Mouse (Mus musculus) bone marrow, adult 2 months (tissue): ENCODE results near the gene Hspe1. TPM values are rescaled to one million over a fixed set of nuclear protein-coding genes. Genes with fewer than 3 reads are reported as not detected.

Experiments
- H3K27ac ChIP-seq: fragments of 200-500 bp; 2 replicates; pipeline ENCODE4 v1.5.1; 2012; ENCODE audit warnings: low read depth, mild to moderate bottlenecking, control low read depth, inconsistent platforms, low read length; ENCODE audit not compliant: control insufficient read depth, poor library complexity, insufficient read depth
- H3K4me1 ChIP-seq: fragments of 200-500 bp; 2 replicates; pipeline ENCODE4 v1.6.1; 2011; ENCODE audit warnings: low read length; ENCODE audit not compliant: control insufficient read depth, insufficient read depth
- H3K4me3 ChIP-seq: fragments of 200-500 bp; replicated peaks from 2 replicates; pipeline ENCODE3; 2011; ENCODE audit warnings: mild to moderate bottlenecking, low read depth, low read length, control low read depth; ENCODE audit not compliant: control insufficient read depth
- CTCF ChIP-seq: fragments of 200-500 bp; IDR thresholded peaks from 2 replicates; pipeline ENCODE4 v1.5.1; 2011; ENCODE audit warnings: low read length, control low read depth; ENCODE audit not compliant: control insufficient read depth, insufficient read depth
- POLR2A ChIP-seq: fragments of 200-500 bp; IDR thresholded peaks from 2 replicates; pipeline ENCODE4 v1.6.1; 2011; ENCODE audit warnings: low read depth, mild to moderate bottlenecking, control low read depth, low read length, borderline replicate concordance; ENCODE audit not compliant: control insufficient read depth
- WGBS: fragments of 180-500 bp; shearing (Covaris S2); methylation state at CpG from one replicate; pipeline ENCODE4 v1.1.7; 2018; 5-methylcytosine and 5-hydroxymethylcytosine counted together
- polyA plus RNA-seq: library from polyadenylated mRNA; stranded (reverse); fragments of >200 nt; gene quantifications from 2 replicates; pipeline ENCODE4 v1.2.4, GENCODE M21; 2011; ENCODE audit warnings: low replicate concordance; ENCODE audit not compliant: missing spikeins, insufficient read depth, insufficient read length

The Hspe1 gene
- polyA plus RNA-seq, 1 experiment: 218 TPM

- WGBS: 6% methylated on average over 16 of the region's 16 CpGs
- TF ChIP-seq CTCF (no peak), POLR2A (no peak)
- H3K4me1 ChIP-seq: no peaks in the 10 kb centered on the region; the same call in 1 of the 2 replicates
- peak overlapping the region; percentile 97 for H3K27ac ChIP-seq
- H3K4me3 ChIP-seq: peak overlapping the region; percentile 99
These were observed 922 bp downstream of the Hspe1 start for GRCm38 (mm10) chr1:55088611-55089497.

- 80% methylated on average over 5 of the region's 5 CpGs for WGBS
- H3K4me3 ChIP-seq: no peak overlapping the region
- no peak overlapping the region for H3K27ac ChIP-seq
- TF ChIP-seq CTCF: no peak
- no peak for TF ChIP-seq POLR2A
- no peaks in the 10 kb centered on the region; the same call in 1 of the 2 replicates for H3K4me1 ChIP-seq
These were observed 1.6 kb downstream of the Hspe1 start for GRCm38 (mm10) chr1:55089498-55090064.

DNA sequence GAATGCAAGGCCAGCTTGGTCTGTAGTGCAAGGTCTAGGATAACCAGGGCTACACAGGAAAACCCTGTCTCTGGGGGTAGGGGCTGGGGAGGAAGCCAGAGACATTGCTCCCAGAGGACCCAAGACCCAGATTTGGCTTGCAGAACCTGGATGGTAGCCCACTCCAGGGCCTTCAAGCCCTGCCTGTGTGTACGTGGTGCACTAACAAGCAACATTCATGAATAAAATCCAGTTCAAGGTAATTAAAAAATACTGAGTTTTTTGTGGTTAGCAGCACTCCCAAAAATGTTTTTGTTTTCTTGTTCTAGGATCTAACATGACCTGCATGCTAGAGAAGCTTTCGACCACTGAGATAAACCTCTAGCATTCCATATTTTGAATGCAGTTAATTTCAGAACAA lies 4.1 kb downstream of the Hspe1 start:
- no peak overlapping the region for H3K27ac ChIP-seq
- H3K4me1 ChIP-seq: no peaks in the 10 kb centered on the region; the same call in 1 of the 2 replicates
- TF ChIP-seq CTCF: no peak
- TF ChIP-seq POLR2A: no peak
- H3K4me3 ChIP-seq: no peak overlapping the region
- WGBS: 86% methylated on average over 2 of the region's 2 CpGs

- Histone ChIP-seq H3K27ac (no peak overlapping the region), H3K4me1 (no peaks in the 10 kb centered on the region; the same call in 1 of the 2 replicates), H3K4me3 (no peak overlapping the region)
- no peak for TF ChIP-seq POLR2A
- no peak for TF ChIP-seq CTCF
- 77% methylated on average over 1 of the region's 1 CpGs for WGBS
These were observed 4.5 kb downstream of the Hspe1 start for GRCm38 (mm10) chr1:55092469-55092868.

DNA sequence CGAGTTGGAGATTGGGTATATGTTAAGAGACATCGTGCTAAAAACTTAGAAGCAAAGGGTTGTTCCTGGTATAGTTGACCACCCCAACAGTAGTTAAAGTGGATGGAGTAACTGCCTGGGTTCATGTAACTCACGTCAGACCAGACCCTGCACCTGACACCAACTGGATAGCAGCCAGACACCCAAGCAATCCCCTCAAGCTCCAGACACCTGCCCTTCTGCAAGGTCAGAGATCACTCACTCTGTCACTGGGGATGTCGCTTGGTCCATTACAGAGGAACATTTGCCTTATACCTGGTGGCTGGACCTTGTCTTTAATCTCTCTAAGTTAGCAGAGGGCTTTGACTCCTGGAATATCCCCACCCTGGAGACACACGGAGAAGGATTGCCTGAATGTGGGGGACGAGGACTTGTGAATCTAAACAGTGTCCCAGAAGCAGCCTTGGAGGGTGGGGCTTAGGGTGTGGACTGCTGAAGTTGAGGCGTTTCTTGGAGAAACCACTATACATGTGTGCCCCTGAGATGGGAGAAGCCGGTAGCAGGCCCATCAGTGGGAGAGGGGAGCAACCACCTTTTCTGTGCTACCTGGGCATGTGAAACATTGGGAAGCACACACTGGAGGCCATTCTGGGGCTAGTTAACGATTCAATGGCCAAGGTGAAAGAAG lies 19.1 kb downstream of the Hspe1 start:
- WGBS: 82% methylated on average over 9 of the region's 9 CpGs
- no peak overlapping the region for H3K4me3 ChIP-seq
- no peak overlapping the region for H3K27ac ChIP-seq
- TF ChIP-seq CTCF: no peak
- TF ChIP-seq POLR2A: no peak
- no peaks in the 10 kb centered on the region for H3K4me1 ChIP-seq

GRCm38 (mm10) chr1:55107644-55108043 lies 19.7 kb downstream of the Hspe1 start:
- Histone ChIP-seq H3K4me1 (no peaks in the 10 kb centered on the region), H3K27ac (no peak overlapping the region), H3K4me3 (no peak overlapping the region)
- WGBS: 81% methylated on average over 1 of the region's 1 CpGs
- TF ChIP-seq POLR2A (no peak), CTCF (no peak)

- Histone ChIP-seq H3K4me3 (no peak overlapping the region), H3K27ac (no peak overlapping the region), H3K4me1 (no peaks in the 10 kb centered on the region)
- 60% methylated on average over 2 of the region's 2 CpGs for WGBS
- TF ChIP-seq POLR2A (no peak), CTCF (no peak)
These were observed 20.5 kb downstream of the Hspe1 start for GRCm38 (mm10) chr1:55108473-55108872.

DNA sequence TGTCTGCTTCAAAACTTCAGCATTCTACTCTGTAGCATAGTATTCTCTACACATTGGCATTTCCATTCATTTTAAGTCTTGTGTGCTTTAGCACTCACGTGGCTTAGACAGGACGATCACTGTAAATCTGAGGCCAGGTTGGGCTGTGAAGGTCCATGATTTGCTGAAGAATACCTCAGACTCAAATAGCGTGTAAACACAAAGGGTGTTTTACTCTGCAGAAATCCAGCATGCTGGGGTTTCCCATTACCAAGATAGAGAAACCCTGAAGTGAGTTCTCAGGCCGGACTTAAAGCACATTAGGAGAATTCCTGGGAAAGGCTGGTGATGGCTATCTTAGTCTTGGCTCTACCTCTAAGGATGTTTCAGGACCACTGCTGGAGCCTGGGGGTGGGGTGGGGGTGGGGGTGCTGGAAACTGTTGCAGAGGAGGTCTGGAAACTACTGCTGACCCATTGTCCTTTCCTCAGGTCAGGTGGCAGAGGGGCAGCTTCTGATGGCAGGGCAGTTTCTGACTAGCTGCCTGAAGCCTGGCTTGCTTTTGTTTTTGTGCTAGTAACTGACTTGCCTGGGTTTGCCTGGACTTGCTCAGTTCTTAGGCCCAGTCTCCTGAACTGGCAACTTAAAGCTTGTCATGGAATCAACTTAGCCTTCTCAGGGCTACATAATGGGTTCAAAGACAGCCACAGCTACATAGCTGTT lies 21.3 kb downstream of the Hspe1 start:
- 84% methylated on average over 4 of the region's 4 CpGs for WGBS

More for the DNA sequence above, 21.3 kb downstream of the Hspe1 start:
- no peak for TF ChIP-seq POLR2A
- TF ChIP-seq CTCF: no peak
- no peaks in the 10 kb centered on the region for H3K4me1 ChIP-seq
- no peak overlapping the region for H3K4me3 ChIP-seq
- H3K27ac ChIP-seq: no peak overlapping the region
